Mouse (Mus musculus) gastrocnemius, adult 18-20 months (tissue): ENCODE data around the gene Zfp697. TPM values are rescaled to one million over a fixed set of nuclear protein-coding genes. Genes with fewer than 3 reads are reported as not detected.
"Not testable (repeated sequence)": the region's sequence is repeated elsewhere in the genome, so short reads cannot be mapped to it uniquely, and the experiment has no call there.

Experiments used
- DNase-seq: peaks from one replicate; pipeline ENCODE4 v3.0.0; 2021; ENCODE audit warnings: low spot score
- total RNA-seq, 2 experiments: library from RNA; stranded (reverse); gene quantifications; 2 replicates each; pipeline ENCODE4 v1.2.3; 2021

The Zfp697 gene
- total RNA-seq, 2 experiments from 2014 or later: 0.78 to 2.0 TPM

- not testable (repeated sequence) for DNase-seq
Measured at GRCm38 (mm10) chr3:98616786-98617185, 234.5 kb downstream of the Zfp697 start.

DNA sequence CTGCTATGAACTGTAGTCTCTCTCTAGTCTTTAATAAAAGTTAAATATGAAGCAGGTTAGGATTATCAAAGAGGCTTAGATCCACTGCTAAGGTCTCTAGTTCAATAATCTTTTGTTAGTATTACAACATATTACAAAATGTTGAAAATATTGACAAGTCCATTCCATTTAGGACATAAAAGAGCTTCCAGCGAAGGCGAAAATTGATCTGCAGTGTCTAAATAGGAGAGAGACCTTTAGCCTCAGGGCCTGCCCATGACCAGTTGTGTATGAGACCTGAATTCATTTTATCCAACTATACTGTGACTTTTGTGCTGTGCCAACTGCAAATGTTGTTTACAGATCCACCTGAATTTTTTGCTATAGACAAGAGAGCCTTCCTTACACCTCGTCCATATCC, 247.4 kb downstream of the Zfp697 start:
- DNase-seq: no peak

- no peak for DNase-seq
Measured at GRCm38 (mm10) chr3:98630152-98630551, 247.9 kb downstream of the Zfp697 start, which contains the start of gene Hsd3b5. Gene Hsd3b5, minus strand, starts transcription at chr3:98630252.

DNA sequence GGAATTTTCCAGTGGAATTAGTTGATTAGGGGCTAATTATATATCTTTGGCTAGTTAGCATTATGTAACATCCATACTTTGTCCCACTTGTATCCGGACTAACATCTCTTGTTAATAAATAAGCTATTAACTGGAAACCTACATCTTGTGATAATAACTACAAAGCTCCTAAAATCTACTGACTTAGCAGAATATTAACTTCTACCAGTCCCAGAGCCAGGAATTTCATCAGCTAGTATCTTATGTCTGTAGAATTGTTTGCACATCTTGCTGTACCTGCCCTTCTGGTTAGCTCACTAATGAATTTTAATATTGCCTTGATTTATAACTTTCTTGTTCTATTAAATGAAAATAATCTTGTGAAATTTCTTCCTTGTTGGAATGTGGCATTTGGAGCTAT, 252.9 kb downstream of the Zfp697 start:
- no peak for DNase-seq

- DNase-seq: no peak
Measured at GRCm38 (mm10) chr3:98680786-98681185, 298.5 kb downstream of the Zfp697 start.

DNA sequence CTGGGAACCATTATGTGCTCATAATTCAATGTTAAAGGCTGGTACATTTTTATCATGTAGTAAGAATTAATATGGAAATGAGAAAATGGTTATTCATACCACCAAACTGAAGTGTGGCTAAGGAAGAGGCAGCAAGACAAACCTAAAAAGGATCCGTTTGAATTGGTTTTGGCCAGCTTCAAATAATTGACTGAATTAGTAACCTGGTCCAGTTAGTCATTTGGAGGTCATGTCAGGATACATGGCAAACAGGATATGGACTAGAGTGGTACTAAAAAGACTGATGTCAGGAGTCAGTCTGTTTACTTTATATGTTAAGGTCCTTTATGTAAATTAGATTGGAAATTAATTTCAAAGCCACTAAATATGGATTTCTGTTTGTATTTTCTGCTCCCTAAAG, 300.1 kb downstream of the Zfp697 start:
- DNase-seq: no peak

DNA sequence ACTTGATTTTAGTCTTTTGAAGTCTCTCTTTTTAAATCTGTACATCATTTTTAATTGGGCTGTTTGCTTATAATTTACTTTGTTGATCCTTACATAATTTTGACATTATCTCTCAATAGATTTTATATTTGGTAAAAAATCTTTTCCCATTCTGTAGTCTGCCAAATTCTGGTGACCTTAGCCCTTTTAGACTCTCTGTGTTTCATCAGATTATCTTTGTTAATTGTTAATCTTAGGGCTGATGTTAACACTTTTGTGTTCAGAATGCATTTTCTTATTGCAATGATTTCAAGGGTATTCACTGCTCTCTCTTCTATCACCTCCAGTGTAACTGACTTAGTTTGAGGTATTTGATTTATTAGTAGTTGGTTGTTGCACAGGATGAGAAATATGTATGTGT, 338.5 kb downstream of the Zfp697 start:
- DNase-seq: no peak

DNA sequence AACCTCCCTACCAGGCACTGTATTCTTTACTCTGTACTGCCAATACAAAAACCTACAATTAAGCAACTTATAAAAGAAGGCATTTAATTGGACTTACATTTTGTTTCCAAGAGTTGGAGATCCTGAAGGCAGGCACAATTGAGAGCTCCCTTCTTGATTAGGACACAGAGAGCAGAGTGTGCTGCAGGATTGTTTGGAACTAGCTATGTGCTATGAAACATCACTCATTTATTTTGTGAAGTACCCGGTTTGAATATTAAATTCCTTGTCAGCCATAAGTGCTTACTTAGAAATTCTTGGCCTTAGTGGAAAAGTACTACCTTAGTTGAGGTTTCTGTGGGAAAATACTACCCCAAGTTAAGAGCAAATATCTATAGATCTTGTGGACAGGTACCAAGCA, 342.1 kb downstream of the Zfp697 start, which contains the start of gene Hsd3b2:
Hsd3b2 (minus strand) TSS at position 168 of the 400 bp plus-strand sequence.
- no peak for DNase-seq

DNA sequence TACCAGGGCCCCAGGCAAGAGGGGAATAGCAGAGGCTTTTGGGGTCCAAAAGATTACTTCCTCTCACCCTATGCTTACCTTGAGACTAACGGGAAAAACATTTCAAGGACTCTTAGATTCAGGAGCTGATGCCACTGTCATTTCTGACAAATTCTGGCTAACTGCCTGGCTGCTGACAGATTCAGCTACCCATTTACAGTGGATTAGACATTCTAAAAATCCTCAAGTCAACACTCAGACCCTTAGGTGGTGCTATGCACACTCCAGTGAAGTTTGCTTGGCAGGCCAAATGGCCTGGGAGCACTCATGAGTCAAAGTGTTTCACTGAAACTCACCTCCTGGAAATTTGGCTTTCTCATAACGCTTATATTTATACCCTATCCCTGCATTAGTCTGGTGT, 344.0 kb downstream of the Zfp697 start:
- DNase-seq: no peak

DNA sequence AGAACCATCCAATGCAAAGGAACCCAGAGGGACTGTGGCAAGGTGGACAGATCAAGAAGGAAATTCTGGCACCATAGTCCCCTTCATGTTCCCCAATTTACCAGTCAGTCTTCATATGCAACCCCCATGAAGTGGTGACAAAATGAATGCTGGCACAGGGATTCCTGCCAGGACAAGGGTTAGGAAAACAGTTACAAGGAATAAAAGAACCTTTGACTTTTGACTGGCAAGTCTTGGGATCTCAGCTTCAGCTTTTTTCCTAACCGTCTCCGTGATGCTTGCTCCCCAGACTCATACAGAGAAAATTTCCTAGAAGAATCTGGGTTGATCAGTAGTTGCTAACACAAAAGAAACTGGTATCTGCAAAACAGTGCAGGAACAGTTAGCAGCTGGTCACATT, 351.5 kb downstream of the Zfp697 start:
- no peak for DNase-seq

GRCm38 (mm10) chr3:98734340-98734739, 352.1 kb downstream of the Zfp697 start:
- no peak for DNase-seq

DNA sequence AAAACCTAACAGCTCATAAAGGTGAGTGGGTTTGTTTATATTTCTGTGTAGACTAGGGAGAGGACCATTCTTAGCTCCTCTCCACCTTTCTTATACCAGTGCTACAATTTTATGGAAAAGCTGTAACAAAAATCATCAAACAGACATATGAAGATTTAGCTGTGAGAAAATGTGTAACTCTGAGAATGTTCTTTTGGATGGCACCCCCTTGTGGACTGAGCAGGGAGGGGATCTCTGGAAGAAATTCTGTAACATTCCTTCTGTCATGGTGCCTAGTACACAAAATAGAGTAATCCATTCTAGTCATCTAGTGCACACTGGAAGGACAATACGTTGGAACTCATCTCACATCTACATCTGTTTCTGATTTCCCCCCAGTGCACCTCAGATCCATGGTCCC, 358.8 kb downstream of the Zfp697 start:
- DNase-seq: not testable (repeated sequence)

DNA sequence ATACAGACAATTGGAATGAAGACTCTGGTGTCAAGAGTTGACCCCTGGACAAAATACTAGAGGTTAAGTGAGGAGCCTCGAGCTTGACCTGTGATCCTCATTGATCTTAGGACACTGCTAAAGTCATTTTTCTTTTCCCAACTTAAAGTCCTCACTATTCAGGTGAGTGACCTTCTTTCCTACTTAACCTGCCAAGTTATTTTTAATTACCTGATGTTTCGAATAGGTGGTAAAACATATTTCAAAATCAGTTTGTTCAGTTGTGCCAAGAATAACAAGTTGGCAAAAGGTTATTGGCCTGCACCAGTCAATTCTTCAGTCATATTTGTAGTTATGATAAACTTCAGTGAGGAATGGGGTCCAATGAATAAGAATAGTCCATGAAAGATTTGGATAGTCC, 369.9 kb downstream of the Zfp697 start:
- DNase-seq: no peak

GRCm38 (mm10) chr3:98756836-98757235, 374.6 kb downstream of the Zfp697 start:
- no peak for DNase-seq

DNA sequence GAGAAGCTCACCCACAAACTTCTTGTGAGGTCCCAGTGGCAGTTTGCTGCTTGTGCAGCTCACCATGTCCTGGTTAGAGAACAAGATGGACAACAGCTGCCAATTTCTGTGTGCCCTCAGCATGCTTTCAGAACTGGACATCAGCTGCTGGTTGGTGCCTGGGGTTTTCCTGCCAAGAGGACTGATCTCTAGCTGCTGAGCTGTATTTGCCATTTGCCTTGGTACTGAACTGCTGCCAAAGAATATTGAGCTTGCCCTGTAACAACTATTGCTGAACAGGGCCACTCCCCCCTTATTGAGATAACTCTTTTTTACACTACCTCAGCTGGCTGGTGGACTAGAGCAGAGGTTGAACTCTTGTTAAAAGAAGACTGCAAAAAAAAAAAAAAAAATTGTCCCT, 381.9 kb downstream of the Zfp697 start:
- DNase-seq: no peak

DNA sequence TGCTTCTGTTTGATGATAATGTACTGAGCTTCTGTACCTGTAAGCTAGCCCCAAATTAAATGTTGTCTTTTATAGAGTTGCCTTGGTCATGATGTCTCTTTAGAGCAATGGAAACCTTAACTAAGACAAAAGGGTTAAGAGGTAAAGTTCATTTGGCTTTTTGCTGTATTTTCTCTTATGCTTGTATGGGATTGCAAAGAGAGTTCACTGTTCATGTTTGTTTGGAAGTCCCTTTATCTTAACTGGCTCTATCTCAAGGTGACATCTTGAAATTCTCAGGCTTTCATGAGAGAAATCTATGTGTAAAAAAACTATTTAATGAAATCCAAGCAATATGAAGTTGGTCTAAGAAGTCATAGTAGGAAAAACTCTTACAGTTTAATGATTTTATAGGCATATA, 398.7 kb downstream of the Zfp697 start:
- DNase-seq: no peak

DNA sequence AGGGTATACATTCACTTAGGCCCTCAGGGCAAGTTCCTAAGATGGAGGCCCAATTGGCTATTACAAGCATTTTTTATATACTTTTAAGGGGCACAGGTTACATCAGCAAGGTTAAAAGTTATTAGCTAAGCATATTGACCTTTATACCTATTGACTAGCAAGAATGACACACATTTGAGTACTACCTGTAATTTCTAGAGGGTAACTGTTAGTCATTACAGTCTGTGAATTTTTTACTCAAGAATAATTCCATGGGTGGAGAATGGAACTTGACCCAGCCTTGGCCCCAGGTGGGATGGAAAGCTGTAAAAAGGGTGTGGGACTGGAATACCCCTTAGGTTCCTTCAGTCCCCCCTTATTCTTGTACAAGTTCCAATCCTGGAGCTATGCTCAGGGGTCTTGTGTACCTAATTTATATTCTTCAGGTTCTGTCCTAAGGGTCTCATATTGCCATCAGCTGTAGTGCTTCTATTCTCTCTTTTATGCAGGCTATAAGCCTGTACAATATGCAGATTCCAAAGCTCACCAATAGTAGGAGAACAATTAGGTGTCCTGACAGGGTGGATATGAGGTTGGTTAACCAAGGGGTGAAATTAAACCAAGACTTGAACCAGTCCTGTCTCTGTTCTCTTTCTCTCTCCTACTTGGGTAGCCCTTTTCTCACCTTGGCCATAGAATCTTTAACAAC, 400.1 kb downstream of the Zfp697 start:
- DNase-seq: no peak

DNA sequence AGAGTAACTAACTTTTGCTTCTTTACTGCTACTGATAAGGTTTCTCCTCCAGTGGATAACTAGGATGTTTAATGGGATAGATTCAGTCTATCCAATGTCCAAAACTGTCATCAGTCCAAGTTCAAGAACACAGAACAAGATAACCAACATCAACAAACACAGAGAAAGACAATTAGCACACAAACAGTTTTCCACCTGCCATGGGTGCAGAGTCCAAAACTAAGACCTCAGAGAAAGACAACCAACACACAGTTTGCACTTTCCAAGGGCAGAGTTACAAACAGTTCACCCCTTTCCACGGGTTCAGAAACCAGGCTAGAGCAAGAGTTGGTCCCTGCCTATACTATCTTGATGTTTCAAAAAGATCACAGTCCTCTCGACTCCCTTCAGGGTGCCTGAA, 404.3 kb downstream of the Zfp697 start:
- no peak for DNase-seq

Other genes starting within 250 kb of the Zfp697 start
- not detected for gene Adam30, start 221.8 kb upstream of the Zfp697 start, total RNA-seq
- gene Reg4, start 160.3 kb upstream of the Zfp697 start, total RNA-seq: not detected
- gene Hmgcs2, start 102.0 kb upstream of the Zfp697 start, total RNA-seq: 1 to 10 TPM; 1.1 to 2.4 TPM
- 1 to 10 TPM; 1.5 to 2.3 TPM for gene Phgdh, start 42.5 kb upstream of the Zfp697 start, total RNA-seq
- gene Gm4450, start 74.7 kb downstream of the Zfp697 start, total RNA-seq: not detected
- not detected for gene Hsd3b4, start 128.1 kb downstream of the Zfp697 start, total RNA-seq
- under 1 TPM in 1 of 2 experiments, not detected in 1; 0.14 TPM for gene Gm10681, start 206.3 kb downstream of the Zfp697 start, total RNA-seq
- gene Hsd3b5, start 247.8 kb downstream of the Zfp697 start, total RNA-seq: not detected